In the genomic region with DNA sequence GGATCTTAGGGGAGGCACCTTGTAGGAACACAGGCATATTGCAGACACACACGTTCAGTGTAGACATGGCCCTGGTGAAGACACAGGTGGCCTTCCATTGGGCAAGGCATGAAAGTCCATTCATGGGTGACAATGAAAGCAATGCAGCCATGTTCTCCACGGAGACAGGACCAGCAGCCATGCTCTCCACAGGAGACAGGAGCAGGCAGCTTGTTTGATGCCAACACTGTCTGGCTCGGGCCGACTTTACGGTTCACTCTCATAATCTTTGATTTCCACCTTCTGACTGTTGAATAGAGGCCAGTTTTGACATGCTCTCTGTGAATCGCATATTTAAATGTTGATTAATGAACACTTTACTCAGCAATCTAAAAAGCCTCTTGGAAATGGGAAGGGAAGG, we compare ENCODE assay signal across 18 mouse cellular contexts.
DNase-seq lines count a peak whose midpoint lies in the region; ATAC-seq lines count a peak whose summit lies in the region.
"Had no signal": no experiment of that assay in that cellular context is flagged by ENCODE, and none has a peak within 500 bp of the region (broad histone marks: within the 10 kb centered on the region; RNA-seq: fewer than 3 reads in every experiment).

No protein-coding gene starts in this region.

- H3K4me3 ChIP-seq in heart, embryonic 11.5 days (ENCODE audit: low read depth, low read length), result no peak overlapping the region
- H3K4me3 ChIP-seq: forebrain, embryonic 10.5 days; heart, embryonic 10.5 days; heart, embryonic 15.5 days; hindbrain, embryonic 15.5 days had no signal

- H3K27ac ChIP-seq in heart, embryonic 11.5 days (ENCODE audit: low read depth, low read length), result no peak overlapping the region
- H3K27ac ChIP-seq: forebrain, embryonic 10.5 days; heart, embryonic 10.5 days; heart, embryonic 15.5 days; hindbrain, embryonic 15.5 days had no signal

- H3K4me2 ChIP-seq in heart, embryonic 11.5 days, result no peak overlapping the region
- H3K4me2 ChIP-seq: heart, embryonic 15.5 days had no signal

- H3K36me3 ChIP-seq in heart, embryonic 11.5 days (ENCODE audit: control insufficient read depth, insufficient read depth, low read length), result no peaks in the 10 kb centered on the region
- H3K36me3 ChIP-seq: forebrain, embryonic 10.5 days; heart, embryonic 10.5 days; heart, embryonic 15.5 days; hindbrain, embryonic 15.5 days had no signal

- no peaks in the 10 kb centered on the region for H3K4me1 ChIP-seq in heart, embryonic 11.5 days (ENCODE audit: control insufficient read depth, insufficient read depth, low read length)
- H3K4me1 ChIP-seq: heart, embryonic 10.5 days; heart, embryonic 15.5 days had no signal

- H3K9ac ChIP-seq in heart, embryonic 11.5 days (ENCODE audit: low read depth, low read length), result no peak overlapping the region
- H3K9ac ChIP-seq: heart, embryonic 15.5 days; hindbrain, embryonic 15.5 days had no signal

- peak; percentile 7 for DNase-seq in cerebellum, adult 11-12 months
- no peak for DNase-seq in cerebellum, adult 18-20 months
- DNase-seq in heart, adult 11 months, result peak; percentile 72
- peak; percentile 30 for DNase-seq in brain, adult 2 months (ENCODE audit: low read depth, low spot score)
- DNase-seq in cerebellum, postnatal 25 days, result peak; percentile 53 to 67
- no peak for DNase-seq in urinary bladder, postnatal 36 days (ENCODE audit: low spot score in 2 of 2)
- DNase-seq: adrenal gland, postnatal 10 days; gastrocnemius, postnatal 36 days; heart, adult 18-20 months; heart, postnatal 14 days; kidney, adult 11 months had no signal

- WGBS in heart, embryonic 11.5 days (ENCODE audit: insufficient replicate concordance), result 79% methylated on average over 6 of the region's 6 CpGs

- no peaks in the 10 kb centered on the region for H3K9me3 ChIP-seq in heart, embryonic 11.5 days (replicated peaks; ENCODE audit: control insufficient read depth, low read length)
- H3K9me3 ChIP-seq: heart, embryonic 10.5 days; heart, embryonic 15.5 days had no signal

- no peak for ATAC-seq in heart, embryonic 11.5 days (replicated peaks; ENCODE audit: insufficient number of reproducible peaks, low FRiP score, low TSS enrichment)
- no peak for ATAC-seq in erythroid progenitor cell, adult 5-6 weeks (replicated peaks; ENCODE audit: low FRiP score, poor library complexity, severe bottlenecking)
- ATAC-seq: forebrain, embryonic 14.5 days had no signal

- H3K27me3 ChIP-seq in heart, embryonic 11.5 days (ENCODE audit: control insufficient read depth, insufficient read depth, low read length), result no peaks in the 10 kb centered on the region
- H3K27me3 ChIP-seq: heart, embryonic 15.5 days; hindbrain, embryonic 15.5 days had no signal

Comparison
In these comparisons a context has a peak if more than half of its experiments do, and no peak if none do; other contexts are left out.
1. DNase-seq: peak in cerebellum, adult 11-12 months (single experiment), heart, adult 11 months (single experiment), brain, adult 2 months (single experiment) and cerebellum, postnatal 25 days (2 of 2); none in cerebellum, adult 18-20 months (0 of 2) and urinary bladder, postnatal 36 days (0 of 2).